In the genomic region with DNA sequence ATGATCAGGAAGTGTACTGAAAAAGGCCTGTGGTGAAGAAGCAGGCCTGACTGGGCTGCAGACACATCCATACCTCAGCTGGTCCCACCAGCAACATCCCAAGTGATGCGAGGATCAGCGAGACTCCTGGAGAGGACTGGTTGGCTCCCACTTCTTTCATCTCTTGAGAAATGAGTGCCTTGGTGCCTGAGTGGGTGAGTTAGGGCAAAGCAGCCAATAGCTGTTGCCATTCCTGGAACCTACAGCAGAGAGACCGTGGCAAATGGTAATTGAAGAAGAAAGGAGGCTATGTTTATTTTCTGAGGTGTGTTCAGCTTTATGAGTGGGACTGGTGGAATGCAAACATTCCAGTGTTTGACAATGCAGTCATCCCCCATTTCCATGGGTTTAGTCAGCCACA, we compare ENCODE assay signal across 9 mouse cellular contexts.
"Had no signal": no experiment of that assay in that cellular context is flagged by ENCODE, and none has a peak within 500 bp of the region (broad histone marks: within the 10 kb centered on the region; RNA-seq: fewer than 3 reads in every experiment).

No protein-coding gene starts in this region.

- H3K9me3 ChIP-seq: limb, embryonic 10.5 days; midbrain, embryonic 13.5 days had no signal

- H3K4me3 ChIP-seq: layer of hippocampus, adult 2 months; limb, embryonic 10.5 days; midbrain, embryonic 13.5 days had no signal

- H3K4me2 ChIP-seq: midbrain, embryonic 13.5 days had no signal

- H3K27ac ChIP-seq: layer of hippocampus, adult 2 months; limb, embryonic 10.5 days; midbrain, embryonic 13.5 days had no signal

- H3K9ac ChIP-seq: midbrain, embryonic 13.5 days had no signal

- ATAC-seq: midbrain, embryonic 13.5 days had no signal

- DNase-seq: kidney, adult 18-20 months; kidney, postnatal 10 days; kidney, postnatal 4 days; right cerebral cortex, postnatal 14 days; thymus, adult 18-20 months; thymus, postnatal 14 days had no signal

- H3K27me3 ChIP-seq: midbrain, embryonic 13.5 days had no signal
